ENCODE assay signal across 24 mouse cellular contexts in the genomic region with DNA sequence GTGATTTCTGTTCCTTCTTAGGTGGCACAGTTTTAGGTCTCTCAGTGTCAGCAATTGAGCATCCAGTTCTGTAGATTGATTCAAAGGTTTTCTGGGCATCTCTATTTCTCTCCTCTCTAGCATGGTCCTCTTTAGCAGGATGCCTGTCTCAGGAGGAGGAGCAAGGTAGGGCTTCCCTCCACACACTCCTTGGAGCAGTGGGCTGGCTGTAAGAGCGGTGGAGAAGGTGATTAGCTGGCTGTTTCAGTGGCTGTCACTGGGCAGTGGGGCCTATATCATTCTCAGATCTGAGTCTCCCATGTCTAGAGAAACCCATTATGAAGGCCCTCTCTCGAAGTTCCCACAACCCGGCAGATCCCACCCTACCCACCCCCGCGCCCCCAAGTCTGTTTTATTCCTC. TPM values are rescaled to one million over a fixed set of nuclear protein-coding genes. Genes with fewer than 3 reads are reported as not detected.
A peak's percentile ranks its signal among the peaks of the same experiment; 100 is the strongest.
DNase-seq lines count a peak whose midpoint lies in the region; ATAC-seq and TF ChIP-seq lines count a peak whose summit lies in the region.
"Had no signal": no experiment of that assay in that cellular context is flagged by ENCODE, and none has a peak within 500 bp of the region (broad histone marks: within the 10 kb centered on the region; RNA-seq: fewer than 3 reads in every experiment).

No protein-coding gene starts in this region.

- H3K9ac ChIP-seq in heart, embryonic 11.5 days (ENCODE audit: low read depth, low read length), result peak overlapping the region; percentile 12; the same call in 1 of the 2 replicates
- H3K9ac ChIP-seq in heart, embryonic 15.5 days, result peak overlapping the region; percentile 35; the same call in 1 of the 2 replicates
- no peak overlapping the region for H3K9ac ChIP-seq in heart, postnatal 0 days (replicated peaks; ENCODE audit: low read depth, low read length)
- H3K9ac ChIP-seq in midbrain, embryonic 16.5 days (ENCODE audit: low read depth, low read length), result no peak overlapping the region
- H3K9ac ChIP-seq: embryonic facial prominence, embryonic 13.5 days; forebrain, embryonic 12.5 days; hindbrain, embryonic 12.5 days had no signal

- H3K4me1 ChIP-seq in heart, embryonic 11.5 days (ENCODE audit: control insufficient read depth, insufficient read depth, low read length), result peaks cover 16% of the 10 kb centered on the region
- peaks cover 35% of the 10 kb centered on the region for H3K4me1 ChIP-seq in heart, embryonic 15.5 days (replicated peaks)
- peaks cover 22% of the 10 kb centered on the region for H3K4me1 ChIP-seq in heart, postnatal 0 days (ENCODE audit: control insufficient read depth, insufficient read depth)
- H3K4me1 ChIP-seq in midbrain, embryonic 16.5 days (ENCODE audit: control insufficient read depth, insufficient read depth, low read length), result peaks cover 4% of the 10 kb centered on the region

- no peak for ATAC-seq in heart, embryonic 11.5 days (replicated peaks; ENCODE audit: insufficient number of reproducible peaks, low FRiP score, low TSS enrichment)
- ATAC-seq in heart, embryonic 15.5 days (replicated peaks; ENCODE audit: insufficient number of reproducible peaks, insufficient read depth, low FRiP score, low read depth), result no peak
- ATAC-seq in heart, postnatal 0 days (ENCODE audit: insufficient read depth, low read depth), result no peak
- ATAC-seq in midbrain, embryonic 16.5 days, result no peak
- ATAC-seq: CD4-positive, CD25-positive, alpha-beta regulatory T cell, adult 4 months; forebrain, embryonic 16.5 days; hindbrain, embryonic 16.5 days; inflammation-experienced regulatory T-cells, adult 6 months; intestine, postnatal 0 days had no signal

- H3K4me3 ChIP-seq in gastrocnemius, adult 2 months, result peak overlapping the region; percentile 45
- no peak overlapping the region; the same call in 1 of the 2 replicates for H3K4me3 ChIP-seq in heart, embryonic 11.5 days (ENCODE audit: low read depth, low read length)
- no peak overlapping the region for H3K4me3 ChIP-seq in heart, embryonic 15.5 days
- H3K4me3 ChIP-seq in heart, postnatal 0 days (ENCODE audit: low read depth, low read length), result no peak overlapping the region
- no peak overlapping the region for H3K4me3 ChIP-seq in midbrain, embryonic 16.5 days (ENCODE audit: low read depth, low read length)
- H3K4me3 ChIP-seq: embryonic facial prominence, embryonic 13.5 days; forebrain, embryonic 12.5 days; hindbrain, embryonic 12.5 days had no signal

- TF ChIP-seq CTCF in gastrocnemius, adult 2 months (IDR thresholded peaks at IDR 0.05), result no peak
- no peak for TF ChIP-seq CTCF in heart, postnatal 0 days (IDR thresholded peaks at IDR 0.05; ENCODE audit: low read depth)

- H3K27me3 ChIP-seq in heart, embryonic 11.5 days (ENCODE audit: control insufficient read depth, insufficient read depth, low read length), result no peaks in the 10 kb centered on the region
- no peaks in the 10 kb centered on the region for H3K27me3 ChIP-seq in heart, embryonic 15.5 days
- H3K27me3 ChIP-seq in heart, postnatal 0 days (ENCODE audit: control insufficient read depth, insufficient read depth, low read length), result no peaks in the 10 kb centered on the region
- H3K27me3 ChIP-seq in midbrain, embryonic 16.5 days (ENCODE audit: control insufficient read depth, insufficient read depth, low read depth, low read length), result no peaks in the 10 kb centered on the region
- H3K27me3 ChIP-seq: embryonic facial prominence, embryonic 13.5 days; forebrain, embryonic 12.5 days; hindbrain, embryonic 12.5 days had no signal

- WGBS in heart, embryonic 11.5 days (ENCODE audit: insufficient replicate concordance), result 76% methylated on average over 5 of the region's 5 CpGs
- WGBS in heart, embryonic 15.5 days, result 78% methylated on average over 5 of the region's 5 CpGs
- WGBS in heart, postnatal 0 days, result 76% methylated on average over 5 of the region's 5 CpGs
- 95% methylated on average over 5 of the region's 5 CpGs for WGBS in midbrain, embryonic 16.5 days

- intact Hi-C loops in gastrocnemius, adult 2 months (cut with DNase I), result no loop called here
- intact Hi-C loops in heart, postnatal 36 days (cut with DNase I), result loop anchor here (10.0 kb wide), 1 partner anchor 403 kb away; no protein-coding TSS in a partner anchor

- no peaks in the 10 kb centered on the region for H3K9me3 ChIP-seq in heart, embryonic 11.5 days (replicated peaks; ENCODE audit: control insufficient read depth, low read length)
- no peaks in the 10 kb centered on the region for H3K9me3 ChIP-seq in heart, embryonic 15.5 days (replicated peaks)
- H3K9me3 ChIP-seq in heart, postnatal 0 days (replicated peaks; ENCODE audit: control insufficient read depth, low read length), result no peaks in the 10 kb centered on the region
- H3K9me3 ChIP-seq in midbrain, embryonic 16.5 days (replicated peaks; ENCODE audit: control insufficient read depth, low read length, poor library complexity, severe bottlenecking), result no peaks in the 10 kb centered on the region
- H3K9me3 ChIP-seq: embryonic facial prominence, embryonic 13.5 days; forebrain, embryonic 12.5 days; G1E; hindbrain, embryonic 12.5 days had no signal

- no peak for TF ChIP-seq EP300 in heart, postnatal 0 days (IDR thresholded peaks at IDR 0.05; ENCODE audit: low read depth)

- H3K36me3 ChIP-seq in heart, embryonic 11.5 days (ENCODE audit: control insufficient read depth, insufficient read depth, low read length), result no peaks in the 10 kb centered on the region
- H3K36me3 ChIP-seq in heart, embryonic 15.5 days, result no peaks in the 10 kb centered on the region
- H3K36me3 ChIP-seq in heart, postnatal 0 days (replicated peaks; ENCODE audit: control insufficient read depth, insufficient read depth, low read length), result no peaks in the 10 kb centered on the region
- H3K36me3 ChIP-seq in midbrain, embryonic 16.5 days (ENCODE audit: control insufficient read depth, insufficient read depth, low read length), result no peaks in the 10 kb centered on the region
- H3K36me3 ChIP-seq: embryonic facial prominence, embryonic 13.5 days; forebrain, embryonic 12.5 days; G1E; hindbrain, embryonic 12.5 days had no signal

- H3K4me2 ChIP-seq in heart, embryonic 11.5 days, result peak overlapping the region; percentile 71
- peak overlapping the region; percentile 24 for H3K4me2 ChIP-seq in heart, embryonic 15.5 days
- no peak overlapping the region for H3K4me2 ChIP-seq in heart, postnatal 0 days (ENCODE audit: low read depth, low read length)
- no peak overlapping the region for H3K4me2 ChIP-seq in midbrain, embryonic 16.5 days (ENCODE audit: low read length)
- H3K4me2 ChIP-seq: embryonic facial prominence, embryonic 13.5 days; forebrain, embryonic 12.5 days; hindbrain, embryonic 12.5 days had no signal

- no peak for DNase-seq in gastrocnemius, adult 2 months
- DNase-seq in gastrocnemius, postnatal 4 days (ENCODE audit: low spot score in 2 of 2), result no peak
- no peak for DNase-seq in heart, adult 18-20 months
- no peak for DNase-seq in heart, postnatal 36 days
- DNase-seq in heart, postnatal 0 days (ENCODE audit: low spot score), result no peak
- DNase-seq: adrenal gland, adult 8-10 months; adrenal gland, postnatal 36 days; B cell, adult 2 months; cerebellum, adult 11 months; cerebellum, adult 9-10 months; cerebellum, postnatal 25 days; kidney, adult 8-10 months had no signal

- H3K27ac ChIP-seq in gastrocnemius, adult 2 months, result peak overlapping the region; percentile 93
- peak overlapping the region; percentile 94 for H3K27ac ChIP-seq in heart, embryonic 11.5 days (ENCODE audit: low read depth, low read length)
- H3K27ac ChIP-seq in heart, embryonic 15.5 days, result peak overlapping the region; percentile 95
- H3K27ac ChIP-seq in heart, postnatal 0 days (ENCODE audit: low read depth), result peak overlapping the region; percentile 97
- H3K27ac ChIP-seq in midbrain, embryonic 16.5 days (ENCODE audit: low read length), result no peak overlapping the region
- H3K27ac ChIP-seq: embryonic facial prominence, embryonic 13.5 days; forebrain, embryonic 12.5 days; hindbrain, embryonic 12.5 days had no signal

RNA-seq across cellular contexts. Expression of a gene that starts 0.7 kb away (rescaled TPM):
- 100 to 1,000 TPM; 311 to 349 TPM for total RNA-seq in gastrocnemius, adult 2 months (2021)
- 100 to 1,000 TPM; 152 to 158 TPM for total RNA-seq in gastrocnemius, postnatal 4 days (2021)
- 50.9 and 62.4 TPM in 2 replicates for polyA plus RNA-seq in heart, embryonic 11.5 days (2014; fragmentation: Nextera tagmentation; extraction: Ambion mirVana)
- 100 to 1,000 TPM; 322 to 355 TPM for total RNA-seq in heart, adult 18-20 months (2021)
- polyA plus RNA-seq in heart, embryonic 15.5 days (2015; fragmentation: Nextera tagmentation; extraction: Ambion mirVana), result 66.9 and 70.2 TPM in 2 replicates
- 100 to 1,000 TPM; 276 to 293 TPM for total RNA-seq in heart, postnatal 36 days (2021)
- 83.2 and 93.7 TPM in 2 replicates for total RNA-seq in heart, postnatal 0 days (2014; rRNA removed; ENCODE audit: low replicate concordance)
- 95.1 and 99.0 TPM in 2 replicates for polyA plus RNA-seq in heart, postnatal 0 days (2015; fragmentation: Nextera tagmentation; extraction: Ambion mirVana)
- polyA plus RNA-seq in midbrain, embryonic 16.5 days (2015; fragmentation: Nextera tagmentation; extraction: Ambion mirVana), result 0.19 and 0.25 TPM in 2 replicates
- polyA plus RNA-seq: G1E had no signal

RNA-seq across cellular contexts. Expression of a gene that starts 3.7 kb away (rescaled TPM):
- 10 to 100 TPM in 1 of 2 experiments, 1 to 10 TPM in 1; 6.9 to 11.2 TPM for total RNA-seq in gastrocnemius, adult 2 months (2021)
- total RNA-seq in gastrocnemius, postnatal 4 days (2021), result 1 to 10 TPM; 7.5 to 9.0 TPM
- polyA plus RNA-seq in heart, embryonic 11.5 days (2014; fragmentation: Nextera tagmentation; extraction: Ambion mirVana), result 5.9 and 6.2 TPM in 2 replicates
- 1 to 10 TPM; 7.3 to 9.1 TPM for total RNA-seq in heart, adult 18-20 months (2021)
- polyA plus RNA-seq in heart, embryonic 15.5 days (2015; fragmentation: Nextera tagmentation; extraction: Ambion mirVana), result 4.6 and 4.9 TPM in 2 replicates
- 10 to 100 TPM in 1 of 2 experiments, 1 to 10 TPM in 1; 10.0 to 10.5 TPM for total RNA-seq in heart, postnatal 36 days (2021)
- total RNA-seq in heart, postnatal 0 days (2014; rRNA removed; ENCODE audit: low replicate concordance), result 3.3 and 6.6 TPM in 2 replicates
- polyA plus RNA-seq in heart, postnatal 0 days (2015; fragmentation: Nextera tagmentation; extraction: Ambion mirVana), result 3.1 and 3.3 TPM in 2 replicates
- 4.3 TPM in 2 replicates for polyA plus RNA-seq in midbrain, embryonic 16.5 days (2015; fragmentation: Nextera tagmentation; extraction: Ambion mirVana)

Comparison
In these comparisons a context has a peak if more than half of its experiments do, and no peak if none do; other contexts are left out.
1. H3K4me2 ChIP-seq: peak in heart, embryonic 11.5 days (single experiment) and heart, embryonic 15.5 days (single experiment); none in heart, postnatal 0 days (single experiment) and midbrain, embryonic 16.5 days (single experiment).
2. H3K9ac ChIP-seq: peak in heart, embryonic 11.5 days (single experiment) and heart, embryonic 15.5 days (single experiment); none in heart, postnatal 0 days (single experiment) and midbrain, embryonic 16.5 days (single experiment).